Mouse (Mus musculus): ENCODE data around the gene Tnr. TPM values are rescaled to one million over a fixed set of nuclear protein-coding genes. Genes with fewer than 3 reads are reported as not detected.

The Tnr gene
- polyA plus RNA-seq, 1 experiment from 2014 or later = 0.01 TPM

DNA sequence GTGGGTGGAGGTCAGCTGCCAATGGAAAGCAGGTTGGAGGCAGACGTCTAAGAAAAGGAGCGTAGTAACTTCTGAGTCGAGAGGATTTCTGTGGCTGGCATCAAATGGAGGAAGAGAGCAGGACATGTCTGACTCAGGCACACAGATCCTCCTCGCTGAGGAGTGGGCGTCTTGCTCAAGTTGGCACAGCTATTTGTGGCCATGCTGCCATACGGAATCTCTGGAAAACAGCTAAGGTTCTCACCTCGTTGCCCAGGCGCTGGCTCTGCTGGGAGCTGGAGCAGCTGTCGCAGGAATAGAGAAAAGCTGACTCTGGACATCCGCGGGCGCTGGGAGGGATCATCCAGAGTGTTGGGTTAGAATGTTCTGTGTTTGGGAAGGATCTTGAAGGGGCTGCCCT, 250.1 kb downstream of the Tnr start:
- Histone ChIP-seq H3K9ac (no peak overlapping the region), H3K4me2 (no peak overlapping the region), H3K27me3 (no peaks in the 10 kb centered on the region), H3K4me3 (replicated peaks) (no peak overlapping the region), H3K36me3 (no peaks in the 10 kb centered on the region), H3K27ac (no peak overlapping the region), H3K9me3 (replicated peaks) (no peaks in the 10 kb centered on the region), H3K4me1 (replicated peaks) (no peaks in the 10 kb centered on the region)
- DNase-seq = no peak
- ATAC-seq (ENCODE audit: low read depth) = no peak
- WGBS (ENCODE audit: insufficient replicate concordance) = 64% methylated on average over 12 of the region's 12 CpGs

GRCm38 (mm10) chr1:159775168-159775567, 251.6 kb downstream of the Tnr start:
- Histone ChIP-seq H3K9ac (no peak overlapping the region), H3K4me2 (no peak overlapping the region), H3K4me3 (replicated peaks) (no peak overlapping the region), H3K9me3 (replicated peaks) (no peaks in the 10 kb centered on the region), H3K4me1 (replicated peaks) (no peaks in the 10 kb centered on the region), H3K36me3 (no peaks in the 10 kb centered on the region), H3K27me3 (no peaks in the 10 kb centered on the region), H3K27ac (no peak overlapping the region)
- ATAC-seq (ENCODE audit: low read depth) (no peak), DNase-seq (no peak)
- 68% methylated on average over 3 of the region's 3 CpGs for WGBS (ENCODE audit: insufficient replicate concordance)

GRCm38 (mm10) chr1:159777107-159777506, 253.5 kb downstream of the Tnr start:
- no peak overlapping the region for H3K4me2 ChIP-seq
- no peak overlapping the region for H3K27ac ChIP-seq
- no peaks in the 10 kb centered on the region for H3K27me3 ChIP-seq
- no peaks in the 10 kb centered on the region for H3K9me3 ChIP-seq (replicated peaks)
- no peak for ATAC-seq (ENCODE audit: low read depth)
- DNase-seq = no peak
- no peak overlapping the region for H3K4me3 ChIP-seq (replicated peaks)
- WGBS (ENCODE audit: insufficient replicate concordance) = 62% methylated on average over 3 of the region's 3 CpGs
- no peak overlapping the region for H3K9ac ChIP-seq
- no peaks in the 10 kb centered on the region for H3K36me3 ChIP-seq
- H3K4me1 ChIP-seq (replicated peaks) = no peaks in the 10 kb centered on the region

GRCm38 (mm10) chr1:159779424-159779823, 255.9 kb downstream of the Tnr start:
- Histone ChIP-seq H3K9ac (no peak overlapping the region), H3K27ac (no peak overlapping the region), H3K9me3 (replicated peaks) (no peaks in the 10 kb centered on the region), H3K4me1 (replicated peaks) (no peaks in the 10 kb centered on the region), H3K4me2 (no peak overlapping the region), H3K4me3 (replicated peaks) (no peak overlapping the region), H3K27me3 (no peaks in the 10 kb centered on the region), H3K36me3 (no peaks in the 10 kb centered on the region)
- 58% methylated on average over 3 of the region's 3 CpGs for WGBS (ENCODE audit: insufficient replicate concordance)
- DNase-seq = no peak
- ATAC-seq (ENCODE audit: low read depth) = no peak

GRCm38 (mm10) chr1:159783842-159784241, 260.3 kb downstream of the Tnr start:
- Histone ChIP-seq H3K4me1 (replicated peaks) (no peaks in the 10 kb centered on the region), H3K9ac (no peak overlapping the region), H3K27ac (no peak overlapping the region), H3K27me3 (no peaks in the 10 kb centered on the region), H3K4me2 (no peak overlapping the region), H3K36me3 (no peaks in the 10 kb centered on the region), H3K9me3 (replicated peaks) (no peaks in the 10 kb centered on the region), H3K4me3 (replicated peaks) (no peak overlapping the region)
- DNase-seq (no peak), ATAC-seq (ENCODE audit: low read depth) (no peak)
- WGBS (ENCODE audit: insufficient replicate concordance) = 31% methylated on average over 5 of the region's 5 CpGs

GRCm38 (mm10) chr1:159788312-159788711, 264.7 kb downstream of the Tnr start:
- Histone ChIP-seq H3K9ac (no peak overlapping the region), H3K4me2 (no peak overlapping the region), H3K36me3 (no peaks in the 10 kb centered on the region), H3K27ac (no peak overlapping the region), H3K4me3 (replicated peaks) (no peak overlapping the region), H3K9me3 (replicated peaks) (no peaks in the 10 kb centered on the region), H3K27me3 (no peaks in the 10 kb centered on the region), H3K4me1 (replicated peaks) (no peaks in the 10 kb centered on the region)
- 52% methylated on average over 4 of the region's 4 CpGs for WGBS (ENCODE audit: insufficient replicate concordance)
- DNase-seq (no peak), ATAC-seq (ENCODE audit: low read depth) (no peak)

DNA sequence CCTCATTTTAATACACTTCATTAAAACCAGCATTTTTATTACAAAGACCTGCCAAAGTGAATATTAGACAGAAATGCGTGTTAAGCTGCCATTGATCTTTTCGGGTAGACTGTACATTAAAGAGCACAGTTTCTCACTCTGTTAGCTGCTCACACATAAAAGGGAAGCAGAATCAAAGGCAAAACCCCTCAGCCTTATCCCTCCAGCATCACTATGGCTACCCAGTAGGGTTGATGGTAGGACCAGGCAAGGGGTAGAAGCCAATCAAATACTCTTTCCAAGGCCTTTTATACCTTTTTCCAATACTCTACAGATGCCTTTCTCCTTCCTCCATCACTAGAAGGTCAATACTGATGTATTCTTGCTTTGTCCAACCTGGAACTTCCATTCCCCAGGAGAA, 269.0 kb downstream of the Tnr start:
- Histone ChIP-seq H3K9ac (no peak overlapping the region), H3K27me3 (no peaks in the 10 kb centered on the region), H3K27ac (no peak overlapping the region), H3K4me2 (no peak overlapping the region), H3K4me3 (replicated peaks) (no peak overlapping the region), H3K9me3 (replicated peaks) (no peaks in the 10 kb centered on the region), H3K36me3 (no peaks in the 10 kb centered on the region), H3K4me1 (replicated peaks) (no peaks in the 10 kb centered on the region)
- DNase-seq (no peak), ATAC-seq (ENCODE audit: low read depth) (no peak)
- 66% methylated on average over 2 of the region's 2 CpGs for WGBS (ENCODE audit: insufficient replicate concordance)

GRCm38 (mm10) chr1:159796021-159796420, 272.5 kb downstream of the Tnr start:
- Histone ChIP-seq H3K4me2 (no peak overlapping the region), H3K9ac (no peak overlapping the region), H3K9me3 (replicated peaks) (no peaks in the 10 kb centered on the region), H3K36me3 (no peaks in the 10 kb centered on the region), H3K27me3 (no peaks in the 10 kb centered on the region), H3K4me1 (replicated peaks) (no peaks in the 10 kb centered on the region), H3K27ac (no peak overlapping the region), H3K4me3 (replicated peaks) (no peak overlapping the region)
- WGBS (ENCODE audit: insufficient replicate concordance) = 31% methylated on average over 2 of the region's 2 CpGs
- no peak for ATAC-seq (ENCODE audit: low read depth)
- no peak for DNase-seq

GRCm38 (mm10) chr1:159800366-159800765, 276.8 kb downstream of the Tnr start:
- DNase-seq (no peak), ATAC-seq (ENCODE audit: low read depth) (no peak)
- Histone ChIP-seq H3K4me1 (replicated peaks) (no peaks in the 10 kb centered on the region), H3K9me3 (replicated peaks) (no peaks in the 10 kb centered on the region), H3K4me2 (no peak overlapping the region), H3K27me3 (no peaks in the 10 kb centered on the region), H3K27ac (no peak overlapping the region), H3K36me3 (no peaks in the 10 kb centered on the region), H3K9ac (no peak overlapping the region), H3K4me3 (replicated peaks) (no peak overlapping the region)
- WGBS (ENCODE audit: insufficient replicate concordance) = 64% methylated on average over 5 of the region's 5 CpGs

- Histone ChIP-seq H3K9ac (no peak overlapping the region), H3K4me1 (replicated peaks) (no peaks in the 10 kb centered on the region), H3K27me3 (no peaks in the 10 kb centered on the region), H3K27ac (no peak overlapping the region), H3K9me3 (replicated peaks) (no peaks in the 10 kb centered on the region), H3K4me3 (replicated peaks) (no peak overlapping the region), H3K36me3 (no peaks in the 10 kb centered on the region), H3K4me2 (no peak overlapping the region)
- WGBS (ENCODE audit: insufficient replicate concordance) = 55% methylated on average over 4 of the region's 4 CpGs
- DNase-seq = no peak
- no peak for ATAC-seq (ENCODE audit: low read depth)
Measured at GRCm38 (mm10) chr1:159801753-159802152, 278.2 kb downstream of the Tnr start.

DNA sequence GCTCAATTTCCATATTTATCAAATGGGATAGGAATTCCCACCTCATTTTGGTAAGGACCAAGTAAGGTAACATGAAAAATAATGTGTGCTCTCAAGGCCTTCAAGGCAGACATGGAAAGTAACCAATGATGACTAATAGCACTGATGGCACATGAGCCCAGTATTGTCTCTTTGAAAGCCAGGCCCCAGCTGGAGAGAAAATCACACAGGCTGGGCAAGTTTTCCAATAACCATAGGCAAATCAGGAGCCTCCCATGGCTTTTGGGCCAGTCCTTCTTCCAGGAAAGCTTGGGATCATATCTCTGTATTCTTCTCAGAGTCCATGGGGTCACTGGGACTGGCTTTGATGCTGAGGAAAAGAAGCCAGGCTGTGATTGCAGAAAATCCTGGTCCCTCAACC, 280.1 kb downstream of the Tnr start:
- ATAC-seq (ENCODE audit: low read depth) (no peak), DNase-seq (no peak)
- Histone ChIP-seq H3K4me1 (replicated peaks) (no peaks in the 10 kb centered on the region), H3K9me3 (replicated peaks) (no peaks in the 10 kb centered on the region), H3K27me3 (no peaks in the 10 kb centered on the region), H3K9ac (no peak overlapping the region), H3K4me2 (no peak overlapping the region), H3K4me3 (replicated peaks) (no peak overlapping the region), H3K27ac (no peak overlapping the region), H3K36me3 (no peaks in the 10 kb centered on the region)

GRCm38 (mm10) chr1:159809493-159809892, 285.9 kb downstream of the Tnr start:
- Histone ChIP-seq H3K27ac (no peak overlapping the region), H3K4me1 (replicated peaks) (peaks cover 6% of the 10 kb centered on the region; the same call in 1 of the 2 replicates), H3K36me3 (no peaks in the 10 kb centered on the region), H3K4me3 (replicated peaks) (no peak overlapping the region), H3K27me3 (no peaks in the 10 kb centered on the region), H3K4me2 (no peak overlapping the region), H3K9me3 (replicated peaks) (no peaks in the 10 kb centered on the region), H3K9ac (no peak overlapping the region)
- no peak for DNase-seq
- WGBS (ENCODE audit: insufficient replicate concordance) = 30% methylated on average over 3 of the region's 3 CpGs
- no peak for ATAC-seq (ENCODE audit: low read depth)

- 77% methylated on average over 2 of the region's 2 CpGs for WGBS (ENCODE audit: insufficient replicate concordance)
- Histone ChIP-seq H3K9me3 (replicated peaks) (no peaks in the 10 kb centered on the region), H3K27me3 (no peaks in the 10 kb centered on the region), H3K9ac (no peak overlapping the region), H3K4me2 (no peak overlapping the region), H3K36me3 (no peaks in the 10 kb centered on the region), H3K4me3 (replicated peaks) (no peak overlapping the region), H3K27ac (no peak overlapping the region), H3K4me1 (replicated peaks) (peaks cover 6% of the 10 kb centered on the region; the same call in 1 of the 2 replicates)
- DNase-seq (no peak), ATAC-seq (ENCODE audit: low read depth) (no peak)
Measured at GRCm38 (mm10) chr1:159811805-159812204, 288.2 kb downstream of the Tnr start.

All from liver, embryonic 13.5 days (tissue).